Mouse (Mus musculus): Measurements from ENCODE around the gene Nat10. TPM values are rescaled to one million over a fixed set of nuclear protein-coding genes. Genes with fewer than 3 reads are reported as not detected.

The Nat10 gene
- total and polyA plus RNA-seq, 2 experiments = 8.8 to 28.7 TPM

DNA sequence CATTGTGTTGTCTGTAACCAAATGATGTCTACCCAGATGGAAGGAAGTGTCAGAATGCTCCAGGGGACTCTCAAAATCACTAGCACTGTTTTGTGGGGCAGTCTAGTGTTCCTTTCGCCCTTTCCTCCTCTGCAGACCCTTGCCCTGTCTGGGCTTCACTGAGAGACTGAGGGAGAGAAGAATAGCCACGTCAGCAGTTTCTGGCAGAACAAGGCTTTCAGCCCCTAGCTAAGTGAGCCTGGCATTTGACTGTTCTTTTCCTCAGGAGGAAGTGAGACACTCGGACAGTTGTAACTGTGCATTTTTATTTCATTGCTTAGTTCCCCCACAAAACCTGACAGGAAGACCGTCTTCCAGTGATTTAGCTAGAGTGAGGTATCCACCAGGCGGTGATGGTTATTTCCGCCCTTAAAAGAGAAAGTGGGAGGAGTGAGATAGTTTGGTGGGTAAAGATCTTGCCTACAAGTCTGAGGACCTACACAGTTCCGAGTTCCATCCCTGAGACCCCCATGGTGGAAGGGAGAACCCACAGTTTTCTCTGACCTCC, 88.4 kb downstream of the Nat10 start:
- H3K27me3 ChIP-seq (ENCODE audit: control insufficient read depth, insufficient read depth, low read length) = no peaks in the 10 kb centered on the region
- H3K9ac ChIP-seq (ENCODE audit: low read depth, low read length) = no peak overlapping the region
- H3K4me1 ChIP-seq (ENCODE audit: control insufficient read depth, insufficient read depth, low read length) = peaks cover 5% of the 10 kb centered on the region
- H3K4me3 ChIP-seq (ENCODE audit: insufficient read depth, low read depth, low read length) = no peak overlapping the region
- no peak for TF ChIP-seq CTCF (IDR thresholded peaks at IDR 0.05; ENCODE audit: low read depth, low read length)
- TF ChIP-seq POLR2A (IDR thresholded peaks at IDR 0.05; ENCODE audit: extremely low read depth, insufficient read depth, low read length) = no peak
- no peak overlapping the region for H3K27ac ChIP-seq (replicated peaks; ENCODE audit: insufficient read depth, low read depth, low read length)
- peaks cover 18% of the 10 kb centered on the region; the same call in 1 of the 2 replicates for H3K79me2 ChIP-seq (ENCODE audit: control insufficient read depth, insufficient read depth, low read length)
- no peak for DNase-seq (ENCODE audit: extremely low read depth, low read depth, low spot score)
- 84% methylated on average over 7 of the region's 7 CpGs for WGBS
- H3K36me3 ChIP-seq (ENCODE audit: control insufficient read depth, insufficient read depth, low read length) = no peaks in the 10 kb centered on the region

Other genes with a start within 250 kb of the Nat10 start
- 6.5 and 8.6 TPM in 2 replicates for gene Abtb2, start 195.0 kb downstream of the Nat10 start, total RNA-seq (2014; rRNA removed)
- gene Abtb2, start 195.0 kb downstream of the Nat10 start, polyA plus RNA-seq (2012; rRNA removed) = 15.1 and 17.3 TPM in 2 replicates
- gene Caprin1, start 36.4 kb upstream of the Nat10 start, total RNA-seq (2014; rRNA removed) = 170 and 201 TPM in 2 replicates
- gene Caprin1, start 36.4 kb upstream of the Nat10 start, polyA plus RNA-seq (2012; rRNA removed) = 90.7 and 97.3 TPM in 2 replicates
- 4.5 and 5.1 TPM in 2 replicates for gene Lmo2, start 196.7 kb upstream of the Nat10 start, total RNA-seq (2014; rRNA removed)
- gene Lmo2, start 196.7 kb upstream of the Nat10 start, polyA plus RNA-seq (2012; rRNA removed) = 2.4 and 3.8 TPM in 2 replicates